Mouse (Mus musculus): ENCODE results near the gene Olfr1136. TPM values are rescaled to one million over a fixed set of nuclear protein-coding genes. Genes with fewer than 3 reads are reported as not detected.

Gene Olfr1136
- not detected in 2 replicates for polyA plus RNA-seq (2014; fragmentation: Nextera tagmentation; extraction: Ambion mirVana)

DNA sequence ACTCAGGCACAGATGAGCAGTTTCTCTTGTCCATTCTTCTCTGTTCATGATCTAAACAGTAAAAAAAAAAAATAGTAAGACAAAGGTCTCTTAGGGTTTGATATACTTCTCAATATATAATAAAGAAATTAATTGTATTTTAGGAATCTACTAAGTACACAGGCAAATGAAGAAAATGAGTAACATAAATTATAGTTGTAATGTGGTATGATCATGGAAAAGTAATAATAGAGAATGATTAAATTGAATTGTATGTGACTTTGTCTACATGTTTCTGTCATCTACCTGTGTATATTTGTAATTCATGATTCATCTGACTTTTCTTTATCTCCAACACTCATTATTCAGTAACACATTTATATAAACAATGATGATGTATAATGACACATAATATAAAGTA is at the start of gene Olfr1136:
TSS of gene Olfr1136 (minus strand) at position 101 of the 400 bp plus-strand sequence.
- Histone ChIP-seq H3K27ac (replicated peaks; ENCODE audit: low read depth, low read length) (no peak within 1 kb of the TSS), H3K36me3 (ENCODE audit: control insufficient read depth, insufficient read depth, low read length) (no peaks in the 10 kb centered on the region), H3K4me1 (ENCODE audit: control insufficient read depth, insufficient read depth, low read length) (no peaks in the 10 kb centered on the region), H3K4me2 (ENCODE audit: low read depth, severe bottlenecking) (no peak within 1 kb of the TSS), H3K9me3 (ENCODE audit: control insufficient read depth, low read length) (no peaks in the 10 kb centered on the region), H3K9ac (ENCODE audit: low read length) (no peak within 1 kb of the TSS), H3K27me3 (ENCODE audit: control insufficient read depth, insufficient read depth, low read length) (no peaks in the 10 kb centered on the region), H3K4me3 (ENCODE audit: low read depth, low read length) (no peak within 1 kb of the TSS)
- ATAC-seq (ENCODE audit: insufficient number of reproducible peaks, low FRiP score, low TSS enrichment, low read depth) (no peak), DNase-seq (ENCODE audit: low spot score) (no peak)

DNA sequence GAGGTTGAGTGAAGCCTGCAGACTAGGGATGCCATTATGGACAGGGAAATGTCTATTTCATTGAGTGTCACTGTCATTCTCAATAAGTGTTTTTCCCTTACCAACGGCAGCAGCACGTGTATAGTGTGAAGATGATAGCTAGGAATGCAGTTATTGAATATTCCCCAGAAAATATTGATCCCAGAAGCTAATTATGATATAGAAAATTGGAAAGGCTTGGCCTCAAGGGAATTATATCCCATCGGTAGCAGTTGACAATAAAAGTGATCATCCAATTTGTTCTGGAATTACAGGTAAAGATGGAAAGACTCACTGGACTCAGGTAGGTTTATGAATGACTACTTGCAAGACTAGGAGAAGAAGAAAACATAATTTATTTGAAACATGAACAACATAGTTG is 49.7 kb upstream of the Olfr1136 start, which contains the start of gene Olfr1140:
TSS of gene Olfr1140 (plus strand) at position 301 of the 400 bp plus-strand sequence.
- Histone ChIP-seq H3K9me3 (ENCODE audit: control insufficient read depth, low read length) (no peaks in the 10 kb centered on the region), H3K27ac (replicated peaks; ENCODE audit: low read depth, low read length) (no peak within 1 kb of the TSS), H3K36me3 (ENCODE audit: control insufficient read depth, insufficient read depth, low read length) (no peaks in the 10 kb centered on the region), H3K4me2 (ENCODE audit: low read depth, severe bottlenecking) (no peak within 1 kb of the TSS), H3K27me3 (ENCODE audit: control insufficient read depth, insufficient read depth, low read length) (no peaks in the 10 kb centered on the region), H3K9ac (ENCODE audit: low read length) (no peak within 1 kb of the TSS), H3K4me3 (ENCODE audit: low read depth, low read length) (no peak within 1 kb of the TSS), H3K4me1 (ENCODE audit: control insufficient read depth, insufficient read depth, low read length) (no peaks in the 10 kb centered on the region)
- DNase-seq (ENCODE audit: low spot score) (no peak), ATAC-seq (ENCODE audit: insufficient number of reproducible peaks, low FRiP score, low TSS enrichment, low read depth) (no peak)
- 76% methylated on average over 3 of the region's 3 CpGs for WGBS

DNA sequence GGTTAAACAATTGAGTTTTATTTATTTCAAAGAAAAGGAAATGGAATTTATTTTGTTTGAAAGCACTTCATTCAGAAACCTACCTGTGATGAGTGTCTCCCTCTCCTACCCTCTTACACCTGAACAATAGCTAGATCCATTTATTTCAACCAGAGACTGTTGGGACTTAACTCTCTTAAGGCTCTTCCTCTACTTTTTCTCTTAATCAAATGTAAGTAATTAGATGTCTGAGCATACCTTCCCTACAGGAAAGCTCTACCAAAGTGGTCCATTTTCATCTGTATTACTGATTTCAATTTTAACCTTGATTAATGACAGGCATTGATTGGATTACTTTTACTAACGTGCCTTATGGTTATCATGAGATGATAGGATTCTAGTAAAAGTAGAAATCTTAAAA is 46.1 kb upstream of the Olfr1136 start, which contains the start of gene Olfr1138:
TSS of gene Olfr1138 (minus strand) at position 101 of the 400 bp plus-strand sequence.
- Histone ChIP-seq H3K36me3 (ENCODE audit: control insufficient read depth, insufficient read depth, low read length) (no peaks in the 10 kb centered on the region), H3K4me2 (ENCODE audit: low read depth, severe bottlenecking) (no peak within 1 kb of the TSS), H3K4me1 (ENCODE audit: control insufficient read depth, insufficient read depth, low read length) (no peaks in the 10 kb centered on the region), H3K9me3 (ENCODE audit: control insufficient read depth, low read length) (no peaks in the 10 kb centered on the region), H3K9ac (ENCODE audit: low read length) (no peak within 1 kb of the TSS), H3K27ac (replicated peaks; ENCODE audit: low read depth, low read length) (no peak within 1 kb of the TSS), H3K4me3 (ENCODE audit: low read depth, low read length) (no peak within 1 kb of the TSS), H3K27me3 (ENCODE audit: control insufficient read depth, insufficient read depth, low read length) (no peaks in the 10 kb centered on the region)
- ATAC-seq (ENCODE audit: insufficient number of reproducible peaks, low FRiP score, low TSS enrichment, low read depth) = no peak
- no peak for DNase-seq (ENCODE audit: low spot score)
- 89% methylated on average over 1 of the region's 1 CpGs for WGBS

DNA sequence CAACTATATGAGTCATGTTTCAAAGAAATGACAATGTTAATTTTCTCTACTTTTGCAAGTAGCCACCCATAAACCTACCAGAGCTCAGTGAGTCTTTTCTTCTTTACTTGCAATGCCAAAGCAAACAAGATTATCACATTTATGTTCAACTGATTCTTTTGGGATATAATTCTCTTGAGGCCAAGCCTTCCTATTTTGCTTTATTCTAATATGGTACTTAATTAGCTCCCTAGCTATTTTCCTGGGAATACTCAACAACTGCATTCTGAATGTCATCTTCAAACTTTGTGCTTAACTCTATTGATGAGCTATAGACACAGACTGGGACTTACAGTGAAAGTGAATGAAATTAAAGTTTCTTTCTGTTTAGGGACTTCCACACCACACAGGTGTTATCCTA is 19.3 kb upstream of the Olfr1136 start, which contains the start of gene Olfr1137:
TSS of gene Olfr1137 (minus strand) at position 101 of the 400 bp plus-strand sequence.
- ATAC-seq (ENCODE audit: insufficient number of reproducible peaks, low FRiP score, low TSS enrichment, low read depth) = no peak
- H3K27me3 ChIP-seq (ENCODE audit: control insufficient read depth, insufficient read depth, low read length) = no peaks in the 10 kb centered on the region
- no peak within 1 kb of the TSS for H3K27ac ChIP-seq (replicated peaks; ENCODE audit: low read depth, low read length)
- no peaks in the 10 kb centered on the region for H3K36me3 ChIP-seq (ENCODE audit: control insufficient read depth, insufficient read depth, low read length)
- H3K9me3 ChIP-seq (ENCODE audit: control insufficient read depth, low read length) = no peaks in the 10 kb centered on the region
- H3K9ac ChIP-seq (ENCODE audit: low read length) = no peak within 1 kb of the TSS
- H3K4me3 ChIP-seq (ENCODE audit: low read depth, low read length) = no peak within 1 kb of the TSS
- no peak within 1 kb of the TSS for H3K4me2 ChIP-seq (ENCODE audit: low read depth, severe bottlenecking)
- H3K4me1 ChIP-seq (ENCODE audit: control insufficient read depth, insufficient read depth, low read length) = no peaks in the 10 kb centered on the region
- DNase-seq (ENCODE audit: low spot score) = no peak

DNA sequence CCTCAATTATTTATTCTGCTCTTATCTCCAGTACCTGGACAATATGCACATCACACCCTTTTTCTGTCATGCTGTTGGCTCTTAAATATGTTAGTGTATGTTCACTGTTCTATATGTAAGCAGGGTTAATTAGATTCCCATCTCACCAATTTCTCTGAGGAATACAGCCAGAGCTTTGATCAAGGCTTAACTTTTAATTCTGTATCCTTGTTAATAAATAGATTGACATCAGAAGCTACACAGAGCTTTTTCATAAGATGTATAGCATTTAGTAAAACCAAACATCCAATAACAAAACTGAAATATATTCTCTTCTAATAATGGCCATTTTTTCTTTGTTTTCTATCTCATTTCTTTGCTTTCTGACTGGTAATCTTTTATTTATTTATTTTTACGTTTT is 20.2 kb downstream of the Olfr1136 start, which contains the start of gene Olfr1135:
TSS of gene Olfr1135 (minus strand) at position 101 of the 400 bp plus-strand sequence.
- H3K4me2 ChIP-seq (ENCODE audit: low read depth, severe bottlenecking) = no peak within 1 kb of the TSS
- no peaks in the 10 kb centered on the region for H3K4me1 ChIP-seq (ENCODE audit: control insufficient read depth, insufficient read depth, low read length)
- ATAC-seq (ENCODE audit: insufficient number of reproducible peaks, low FRiP score, low TSS enrichment, low read depth) = no peak
- H3K4me3 ChIP-seq (ENCODE audit: low read depth, low read length) = no peak within 1 kb of the TSS
- no peaks in the 10 kb centered on the region for H3K27me3 ChIP-seq (ENCODE audit: control insufficient read depth, insufficient read depth, low read length)
- no peaks in the 10 kb centered on the region for H3K36me3 ChIP-seq (ENCODE audit: control insufficient read depth, insufficient read depth, low read length)
- no peaks in the 10 kb centered on the region for H3K9me3 ChIP-seq (ENCODE audit: control insufficient read depth, low read length)
- H3K9ac ChIP-seq (ENCODE audit: low read length) = no peak within 1 kb of the TSS
- 26% methylated on average over 1 of the region's 1 CpGs for WGBS
- DNase-seq (ENCODE audit: low spot score) = no peak
- H3K27ac ChIP-seq (replicated peaks; ENCODE audit: low read depth, low read length) = no peak within 1 kb of the TSS

DNA sequence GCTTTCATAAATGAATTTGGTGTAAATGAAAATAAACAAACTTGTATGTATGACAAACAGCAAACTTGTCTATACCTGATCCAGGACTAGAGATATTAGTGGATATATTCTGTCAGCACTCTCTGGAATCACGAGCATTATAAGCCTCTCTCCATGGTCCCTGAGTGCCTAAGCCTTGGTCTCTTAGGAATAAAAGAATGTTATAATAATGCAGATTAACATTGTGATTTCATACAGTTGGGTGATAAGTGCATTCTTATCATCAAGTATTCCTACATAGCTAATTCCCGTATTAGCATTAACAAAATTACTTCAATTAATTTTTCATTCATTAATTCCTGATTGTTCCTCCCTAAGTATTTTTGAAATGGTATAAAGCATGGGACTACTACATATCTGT is 35.4 kb downstream of the Olfr1136 start, which contains the start of gene Olfr1134:
TSS of gene Olfr1134 (minus strand) at position 101 of the 400 bp plus-strand sequence.
- H3K4me3 ChIP-seq (ENCODE audit: low read depth, low read length) = no peak within 1 kb of the TSS
- H3K4me1 ChIP-seq (ENCODE audit: control insufficient read depth, insufficient read depth, low read length) = no peaks in the 10 kb centered on the region
- 94% methylated on average over 2 of the region's 2 CpGs for WGBS
- no peaks in the 10 kb centered on the region for H3K9me3 ChIP-seq (ENCODE audit: control insufficient read depth, low read length)
- no peaks in the 10 kb centered on the region for H3K27me3 ChIP-seq (ENCODE audit: control insufficient read depth, insufficient read depth, low read length)
- no peak within 1 kb of the TSS for H3K4me2 ChIP-seq (ENCODE audit: low read depth, severe bottlenecking)
- DNase-seq (ENCODE audit: low spot score) (no peak), ATAC-seq (ENCODE audit: insufficient number of reproducible peaks, low FRiP score, low TSS enrichment, low read depth) (no peak)
- H3K9ac ChIP-seq (ENCODE audit: low read length) = no peak within 1 kb of the TSS
- H3K27ac ChIP-seq (replicated peaks; ENCODE audit: low read depth, low read length) = no peak within 1 kb of the TSS
- no peaks in the 10 kb centered on the region for H3K36me3 ChIP-seq (ENCODE audit: control insufficient read depth, insufficient read depth, low read length)

DNA sequence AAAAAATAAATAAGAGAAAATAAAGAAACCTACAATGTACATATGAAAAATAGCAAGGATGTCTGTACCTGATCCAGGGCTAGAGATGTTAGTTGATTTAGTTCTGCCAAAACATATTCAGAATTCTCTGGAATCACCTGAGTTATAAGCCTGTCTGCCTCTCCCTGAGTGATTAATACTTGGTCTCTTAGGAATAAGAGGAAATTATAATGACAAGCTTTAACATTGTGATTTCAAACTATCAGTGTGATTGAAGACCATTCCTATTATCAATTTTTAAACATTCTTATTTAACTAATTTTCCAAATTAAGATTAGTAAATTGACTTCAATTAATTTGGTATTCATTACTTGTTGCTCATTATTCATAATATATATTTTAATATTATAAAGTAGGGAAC is 46.5 kb downstream of the Olfr1136 start, which contains the start of gene Olfr1133:
TSS of gene Olfr1133 (minus strand) at position 101 of the 400 bp plus-strand sequence.
- no peak for ATAC-seq (ENCODE audit: insufficient number of reproducible peaks, low FRiP score, low TSS enrichment, low read depth)
- Histone ChIP-seq H3K9me3 (ENCODE audit: control insufficient read depth, low read length) (no peaks in the 10 kb centered on the region), H3K4me1 (ENCODE audit: control insufficient read depth, insufficient read depth, low read length) (no peaks in the 10 kb centered on the region), H3K9ac (ENCODE audit: low read length) (no peak within 1 kb of the TSS), H3K27me3 (ENCODE audit: control insufficient read depth, insufficient read depth, low read length) (no peaks in the 10 kb centered on the region), H3K4me2 (ENCODE audit: low read depth, severe bottlenecking) (no peak within 1 kb of the TSS), H3K27ac (replicated peaks; ENCODE audit: low read depth, low read length) (no peak within 1 kb of the TSS), H3K4me3 (ENCODE audit: low read depth, low read length) (no peak within 1 kb of the TSS), H3K36me3 (ENCODE audit: control insufficient read depth, insufficient read depth, low read length) (no peaks in the 10 kb centered on the region)
- no peak for DNase-seq (ENCODE audit: low spot score)

Data from limb, embryonic 11.5 days (tissue).